Mouse (Mus musculus) midbrain, embryonic 10.5 days (tissue): ENCODE measurements around the gene Bend7. TPM values are rescaled to one million over a fixed set of nuclear protein-coding genes. Genes with fewer than 3 reads are reported as not detected.

ENCODE experiments used
- DNase-seq: peaks from one replicate; pipeline ENCODE4 v3.0.0-alpha.2; 2017; ENCODE audit warnings: low spot score
- H3K27ac ChIP-seq: fragments of 300-500 bp; sonication (generic); replicated peaks from 2 replicates; pipeline ENCODE4 v1.5.1; 2016; ENCODE audit warnings: mild to moderate bottlenecking
- H3K27me3 ChIP-seq: fragments of 300-500 bp; sonication (generic); 2 replicates; pipeline ENCODE4 v1.6.1; 2016; ENCODE audit warnings: low read depth, mild to moderate bottlenecking; ENCODE audit not compliant: poor library complexity, severe bottlenecking
- H3K36me3 ChIP-seq: fragments of 300-500 bp; sonication (generic); 2 replicates; pipeline ENCODE4 v1.6.1; 2016; ENCODE audit warnings: mild to moderate bottlenecking, moderate library complexity
- H3K4me1 ChIP-seq: fragments of 300-500 bp; sonication (generic); 2 replicates; pipeline ENCODE4 v1.6.1; 2016
- H3K4me3 ChIP-seq: fragments of 300-500 bp; sonication (generic); 2 replicates; pipeline ENCODE4 v1.5.1; 2016; ENCODE audit warnings: mild to moderate bottlenecking, moderate library complexity
- H3K9me3 ChIP-seq: fragments of 300-500 bp; sonication (generic); replicated peaks from 2 replicates; pipeline ENCODE4 v1.6.1; 2016; ENCODE audit warnings: mild to moderate bottlenecking
- WGBS: fragments of 180-500 bp; shearing (Covaris S2); methylation state at CpG from one replicate; pipeline ENCODE4 v1.1.7; 2016; 5-methylcytosine and 5-hydroxymethylcytosine counted together
- polyA plus RNA-seq: library from polyadenylated mRNA; unstranded; fragments of >200 nt; fragmentation: Nextera tagmentation; extraction: Ambion mirVana; gene quantifications from 2 replicates; pipeline ENCODE4 v1.2.1, GENCODE M21; 2016

Bend7 gene
- polyA plus RNA-seq, 1 experiment from 2014 or later, result 3.9 TPM

GRCm38 (mm10) chr2:4831493-4831892 lies 113.9 kb downstream of the Bend7 start:
- no peaks in the 10 kb centered on the region for H3K27me3 ChIP-seq
- peaks cover 9% of the 10 kb centered on the region; the same call in 1 of the 2 replicates for H3K4me1 ChIP-seq
- no peak overlapping the region for H3K27ac ChIP-seq
- WGBS, result 84% methylated on average over 4 of the region's 4 CpGs
- no peaks in the 10 kb centered on the region for H3K36me3 ChIP-seq
- no peak for DNase-seq
- no peaks in the 10 kb centered on the region for H3K9me3 ChIP-seq
- H3K4me3 ChIP-seq, result no peak overlapping the region

DNA sequence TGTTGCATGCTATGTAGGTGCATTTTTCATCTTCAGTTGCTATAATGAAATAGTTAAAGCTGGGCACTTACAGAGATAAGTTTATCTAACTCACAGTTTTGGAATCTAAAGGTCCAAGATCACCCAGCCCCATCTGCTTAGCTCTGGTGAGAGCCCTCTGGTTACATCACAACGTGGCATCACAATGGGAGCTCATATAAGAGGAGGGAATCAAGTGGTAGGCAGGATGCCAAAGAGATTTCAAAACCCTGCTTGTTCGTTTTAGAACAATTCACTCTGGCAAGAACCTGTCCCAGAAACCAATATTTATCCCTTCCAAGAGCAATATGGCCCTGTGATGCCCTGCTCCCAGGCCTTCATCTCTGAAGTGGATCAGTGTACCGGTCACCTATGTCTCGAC lies 114.5 kb downstream of the Bend7 start:
- no peak for DNase-seq
- no peak overlapping the region for H3K4me3 ChIP-seq
- no peaks in the 10 kb centered on the region for H3K9me3 ChIP-seq
- H3K27me3 ChIP-seq, result no peaks in the 10 kb centered on the region
- no peaks in the 10 kb centered on the region for H3K36me3 ChIP-seq
- no peak overlapping the region for H3K27ac ChIP-seq
- 83% methylated on average over 4 of the region's 4 CpGs for WGBS
- H3K4me1 ChIP-seq, result peaks cover 9% of the 10 kb centered on the region; the same call in 1 of the 2 replicates

DNA sequence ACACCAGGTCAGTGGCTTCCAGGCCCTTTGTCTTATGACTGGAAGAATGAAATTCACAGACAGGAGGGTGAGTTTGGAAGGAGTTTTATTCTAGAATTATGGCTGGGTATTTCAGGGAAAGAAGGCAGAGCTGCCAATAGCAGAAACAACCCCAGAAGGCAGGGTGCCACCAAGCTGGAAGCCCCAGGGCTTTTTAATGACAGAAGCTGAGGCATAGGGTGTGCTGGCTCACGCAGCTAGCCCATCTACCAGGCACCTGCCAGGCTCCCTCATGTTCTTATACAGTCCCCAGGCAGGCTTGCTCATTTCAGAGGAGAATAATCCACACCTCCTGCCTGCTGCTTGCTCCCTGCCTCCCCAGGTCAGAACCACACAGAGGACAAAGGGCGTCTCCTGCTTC lies 131.8 kb downstream of the Bend7 start:
- Histone ChIP-seq H3K4me1 (no peaks in the 10 kb centered on the region), H3K9me3 (no peaks in the 10 kb centered on the region), H3K27ac (no peak overlapping the region), H3K4me3 (no peak overlapping the region), H3K36me3 (no peaks in the 10 kb centered on the region), H3K27me3 (no peaks in the 10 kb centered on the region)
- WGBS, result 85% methylated on average over 2 of the region's 2 CpGs
- no peak for DNase-seq

Other genes with a start within 250 kb of the Bend7 start
- 40.3 and 42.1 TPM in 2 replicates for gene Prpf18, start 65.7 kb upstream of the Bend7 start, polyA plus RNA-seq
- gene Sephs1, start 163.7 kb downstream of the Bend7 start, polyA plus RNA-seq, result 118 and 124 TPM in 2 replicates
- 36.3 and 41.4 TPM in 2 replicates for gene Phyh, start 201.2 kb downstream of the Bend7 start, polyA plus RNA-seq